Mouse (Mus musculus) thymus, adult 2 months (tissue): ENCODE measurements around the gene Serpina12. TPM values are rescaled to one million over a fixed set of nuclear protein-coding genes. Genes with fewer than 3 reads are reported as not detected.

Experiments used
- DNase-seq: peaks from one replicate; pipeline ENCODE4 v3.0.0; 2021
- H3K27ac ChIP-seq: fragments of 200-500 bp; 2 replicates; pipeline ENCODE4 v1.5.1; 2012; ENCODE audit warnings: low read length, control low read depth; ENCODE audit not compliant: control insufficient read depth, insufficient read depth
- H3K27me3 ChIP-seq: fragments of 200-500 bp; 2 replicates; pipeline ENCODE4 v1.6.1; 2012; ENCODE audit warnings: mild to moderate bottlenecking, low read length, moderate library complexity, mixed read lengths; ENCODE audit not compliant: control insufficient read depth, insufficient read depth
- H3K36me3 ChIP-seq: fragments of 200-500 bp; 2 replicates; pipeline ENCODE4 v1.6.1; 2012; ENCODE audit warnings: mild to moderate bottlenecking, low read length, moderate library complexity; ENCODE audit not compliant: control insufficient read depth, insufficient read depth
- H3K4me1 ChIP-seq: fragments of 200-500 bp; replicated peaks from 2 replicates; pipeline ENCODE4 v1.6.1; 2012; ENCODE audit warnings: low read length; ENCODE audit not compliant: control insufficient read depth, insufficient read depth
- H3K4me3 ChIP-seq: fragments of 200-500 bp; 2 replicates; pipeline ENCODE4 v1.5.1; 2012; ENCODE audit warnings: mild to moderate bottlenecking, low read length, control low read depth, moderate library complexity; ENCODE audit not compliant: control insufficient read depth, insufficient read depth
- CTCF ChIP-seq: fragments of 200-500 bp; IDR thresholded peaks from 2 replicates; pipeline ENCODE4 v1.5.1; 2012; ENCODE audit warnings: mild to moderate bottlenecking, control low read depth, low read length, moderate library complexity, borderline replicate concordance; ENCODE audit not compliant: control insufficient read depth, poor library complexity, insufficient read depth; ENCODE audit errors: extremely low read depth
- POLR2A ChIP-seq: fragments of 200-500 bp; IDR thresholded peaks from 2 replicates; pipeline ENCODE4 v1.6.1; 2012; ENCODE audit warnings: mild to moderate bottlenecking, low read length, control low read depth, moderate library complexity; ENCODE audit not compliant: control insufficient read depth, poor library complexity, insufficient read depth; ENCODE audit errors: extremely low read depth
- WGBS: fragments of 180-500 bp; shearing (Covaris S2); methylation state at CpG from one replicate; pipeline ENCODE4 v1.1.7; 2018; 5-methylcytosine and 5-hydroxymethylcytosine counted together
- polyA plus RNA-seq: library from polyadenylated mRNA; depleted of rRNA; stranded (reverse); fragments of >200 nt; gene quantifications from 2 replicates; pipeline ENCODE4 v1.2.3, GENCODE M21; 2012; rRNA removed

The Serpina12 gene
- 0.15 TPM in 2 replicates for polyA plus RNA-seq

DNA sequence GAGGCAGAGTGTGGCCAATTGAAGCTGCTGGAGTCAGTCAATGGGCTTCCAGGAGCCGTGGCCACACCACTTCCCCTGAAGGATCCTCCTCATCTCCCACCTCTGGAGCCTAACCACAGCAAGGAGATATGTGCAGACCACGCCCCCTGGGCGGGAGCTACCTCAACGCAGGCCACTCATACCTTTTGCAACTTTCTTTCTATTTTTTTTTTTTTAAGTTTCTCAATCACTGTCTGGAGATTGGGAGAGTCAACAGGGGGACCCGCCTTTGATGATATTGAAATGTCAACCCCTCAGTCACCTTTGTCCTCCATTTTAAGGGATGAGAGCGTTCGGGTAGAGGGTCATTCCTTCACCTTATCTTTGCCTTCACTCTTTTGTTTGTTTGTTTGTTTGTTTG is at the start of gene Serpina12:
Gene Serpina12, minus strand, starts transcription at position 101 of the 400 bp plus-strand sequence.
- Histone ChIP-seq H3K27me3 (no peaks in the 10 kb centered on the region), H3K4me1 (no peaks in the 10 kb centered on the region), H3K4me3 (no peak within 1 kb of the TSS), H3K27ac (no peak within 1 kb of the TSS), H3K36me3 (no peaks in the 10 kb centered on the region)
- 65% methylated on average over 7 of the region's 7 CpGs for WGBS
- DNase-seq, result no peak
- TF ChIP-seq POLR2A (no peak), CTCF (no peak)

DNA sequence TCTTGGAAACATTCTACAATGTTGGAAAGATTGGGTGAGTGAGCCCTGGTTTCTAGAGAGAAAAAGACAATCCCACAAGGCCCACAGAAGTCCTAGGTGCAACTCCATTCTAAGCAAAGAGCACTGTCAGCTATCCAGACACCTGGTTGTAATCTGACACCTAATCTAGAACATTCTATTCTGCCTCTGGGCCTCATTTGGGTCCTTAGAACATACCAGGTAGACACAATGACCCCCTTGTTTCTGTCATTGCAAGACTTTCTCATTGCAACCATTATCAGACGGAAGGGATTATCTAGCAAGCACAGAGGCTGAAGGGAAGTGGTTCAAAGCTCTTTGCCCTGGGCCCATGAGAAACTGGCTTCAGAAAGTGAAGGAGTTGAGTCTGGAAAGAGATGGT is 47.1 kb upstream of the Serpina12 start:
- no peaks in the 10 kb centered on the region for H3K4me1 ChIP-seq
- no peak overlapping the region for H3K4me3 ChIP-seq
- WGBS, result 98% methylated on average over 1 of the region's 1 CpGs
- H3K36me3 ChIP-seq, result no peaks in the 10 kb centered on the region
- TF ChIP-seq POLR2A (no peak), CTCF (no peak)
- H3K27ac ChIP-seq, result no peak overlapping the region
- H3K27me3 ChIP-seq, result no peaks in the 10 kb centered on the region
- no peak for DNase-seq

DNA sequence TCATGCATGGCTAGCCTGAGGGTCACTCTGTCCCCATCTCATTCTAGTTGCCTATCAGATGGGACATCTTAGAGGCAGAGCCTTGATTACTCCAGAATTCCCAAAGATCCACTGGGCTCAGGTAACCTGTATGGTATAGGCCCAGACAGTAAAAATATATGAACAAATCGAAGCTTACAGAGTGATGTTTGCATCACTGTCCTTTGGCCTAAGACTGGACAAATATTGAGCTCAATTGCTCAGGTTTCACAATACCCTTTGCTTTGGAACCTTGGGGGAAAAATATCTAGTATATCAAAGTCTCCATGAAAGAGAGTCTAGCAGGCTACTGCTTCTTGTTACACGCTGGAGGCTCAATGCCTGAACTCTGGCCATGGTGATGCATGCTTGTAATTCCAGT is 45.9 kb upstream of the Serpina12 start:
- Histone ChIP-seq H3K4me1 (no peaks in the 10 kb centered on the region), H3K4me3 (no peak overlapping the region), H3K36me3 (no peaks in the 10 kb centered on the region), H3K27me3 (no peaks in the 10 kb centered on the region), H3K27ac (no peak overlapping the region)
- 92% methylated on average over 2 of the region's 2 CpGs for WGBS
- DNase-seq, result no peak
- TF ChIP-seq CTCF, result no peak
- TF ChIP-seq POLR2A, result no peak

DNA sequence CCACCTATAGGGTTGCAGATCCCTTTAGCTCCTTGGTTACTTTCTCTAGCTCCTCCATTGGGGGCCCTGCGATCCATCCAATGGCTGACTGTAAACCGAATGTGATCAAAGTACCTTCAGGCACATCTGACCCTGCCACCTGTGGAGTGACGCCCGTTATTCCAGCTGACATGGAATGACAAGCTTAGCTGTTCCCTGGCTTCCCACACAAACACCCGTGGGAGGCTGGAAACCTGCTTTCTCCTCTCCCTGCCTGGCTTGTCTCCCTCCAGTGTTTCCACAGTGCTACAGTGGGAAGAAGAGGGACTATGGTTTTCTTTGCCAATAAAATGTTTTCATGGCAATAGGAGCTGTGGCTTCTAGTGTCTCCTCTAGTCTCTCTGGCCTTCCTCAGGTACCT is 28.0 kb upstream of the Serpina12 start:
- H3K27me3 ChIP-seq, result no peaks in the 10 kb centered on the region
- H3K27ac ChIP-seq, result no peak overlapping the region
- no peaks in the 10 kb centered on the region; the same call in 1 of the 2 replicates for H3K4me1 ChIP-seq
- H3K4me3 ChIP-seq, result no peak overlapping the region
- H3K36me3 ChIP-seq, result no peaks in the 10 kb centered on the region
- no peak for DNase-seq
- TF ChIP-seq CTCF, result no peak
- no peak for TF ChIP-seq POLR2A
- WGBS, result 87% methylated on average over 5 of the region's 5 CpGs

DNA sequence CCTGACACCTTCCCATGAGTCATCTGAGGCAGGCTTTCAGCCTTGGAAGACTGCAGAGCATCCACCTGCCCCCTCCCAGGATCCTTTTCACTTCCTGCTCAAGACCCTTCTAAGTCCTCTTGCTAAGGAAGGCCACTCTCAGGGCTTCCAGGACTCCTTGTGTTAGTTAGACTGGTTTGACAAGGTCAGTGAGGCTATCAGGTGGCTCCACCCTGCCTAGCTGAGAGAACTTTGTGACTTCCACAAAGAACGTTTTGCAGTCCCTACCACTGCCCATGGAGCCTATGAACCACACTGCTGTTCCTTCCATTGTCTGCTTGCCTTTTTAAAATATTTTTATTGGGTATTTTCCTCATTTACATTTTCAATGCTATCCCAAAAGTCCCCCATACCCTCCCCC is 27.5 kb upstream of the Serpina12 start:
- no peaks in the 10 kb centered on the region for H3K36me3 ChIP-seq
- no peak for DNase-seq
- TF ChIP-seq POLR2A (no peak), CTCF (no peak)
- 47% methylated on average over 1 of the region's 1 CpGs for WGBS
- no peak overlapping the region for H3K27ac ChIP-seq
- no peaks in the 10 kb centered on the region for H3K27me3 ChIP-seq
- no peaks in the 10 kb centered on the region; the same call in 1 of the 2 replicates for H3K4me1 ChIP-seq
- no peak overlapping the region for H3K4me3 ChIP-seq

DNA sequence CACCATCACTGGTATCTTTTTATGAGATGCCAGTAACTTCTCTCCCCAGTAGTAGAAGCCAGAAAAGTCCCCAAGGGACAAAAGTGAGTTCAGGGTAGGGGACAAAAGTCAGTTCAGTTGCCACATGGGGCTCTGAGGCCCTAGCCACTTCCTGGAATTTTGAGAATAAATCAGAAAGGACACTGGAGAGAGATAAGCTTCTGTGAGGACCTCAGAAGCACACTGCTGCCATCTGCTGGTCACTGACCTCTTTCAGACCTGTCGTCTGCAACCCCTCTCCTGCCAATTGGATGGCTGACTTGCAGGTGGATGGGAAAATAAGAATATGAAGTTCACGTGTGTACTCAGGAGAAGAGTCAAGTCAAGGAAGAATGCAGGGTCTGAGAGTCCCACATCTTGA is 25.4 kb upstream of the Serpina12 start:
- peak; percentile 33 for DNase-seq
- no peaks in the 10 kb centered on the region for H3K36me3 ChIP-seq
- no peak overlapping the region for H3K27ac ChIP-seq
- WGBS, result 5% methylated on average over 2 of the region's 2 CpGs
- H3K27me3 ChIP-seq, result no peaks in the 10 kb centered on the region
- no peak; the same call in 1 of the 2 replicates for TF ChIP-seq CTCF
- no peak for TF ChIP-seq POLR2A
- H3K4me3 ChIP-seq, result no peak overlapping the region
- no peaks in the 10 kb centered on the region; the same call in 1 of the 2 replicates for H3K4me1 ChIP-seq

DNA sequence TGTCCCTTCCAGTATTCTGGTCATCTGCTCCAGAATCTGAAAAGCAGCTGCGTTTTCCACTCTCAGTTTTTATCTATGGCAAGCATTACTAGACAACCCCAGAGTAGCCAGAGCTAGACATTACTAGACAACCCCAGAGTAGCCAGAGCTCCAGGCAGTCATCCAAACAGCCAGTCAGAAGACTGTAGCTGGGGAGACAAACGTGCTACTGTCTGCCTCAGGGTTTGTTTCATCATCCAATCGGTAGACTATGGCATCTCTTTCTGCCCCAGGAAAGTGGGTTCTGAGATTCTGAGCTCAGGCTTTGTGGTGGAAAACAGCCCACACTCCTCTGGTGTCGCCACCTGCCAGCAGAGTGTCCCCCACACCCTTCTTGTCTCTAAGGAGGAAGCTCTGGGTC is 23.3 kb upstream of the Serpina12 start:
- 3% methylated on average over 4 of the region's 4 CpGs for WGBS
- Histone ChIP-seq H3K27ac (no peak overlapping the region), H3K27me3 (no peaks in the 10 kb centered on the region), H3K4me1 (no peaks in the 10 kb centered on the region; the same call in 1 of the 2 replicates), H3K36me3 (no peaks in the 10 kb centered on the region), H3K4me3 (no peak overlapping the region)
- TF ChIP-seq POLR2A, result no peak
- no peak for TF ChIP-seq CTCF
- DNase-seq, result no peak
